Mouse (Mus musculus) cortical plate, adult 2 months (tissue): ENCODE measurements around the gene N4bp2l1. TPM values are rescaled to one million over a fixed set of nuclear protein-coding genes. Genes with fewer than 3 reads are reported as not detected.

Source experiments
- H3K27ac ChIP-seq: fragments of 200-500 bp; 2 replicates; pipeline ENCODE4 v1.5.1; 2012; ENCODE audit warnings: low read length, control low read depth, inconsistent platforms; ENCODE audit not compliant: insufficient read depth
- H3K4me1 ChIP-seq: fragments of 200-500 bp; 2 replicates; pipeline ENCODE4 v1.6.1; 2011; ENCODE audit warnings: low read length; ENCODE audit not compliant: control insufficient read depth, insufficient read depth
- H3K4me3 ChIP-seq: fragments of 200-500 bp; 2 replicates; pipeline ENCODE4 v1.5.1; 2011; ENCODE audit warnings: mild to moderate bottlenecking, low read length, control low read depth; ENCODE audit not compliant: insufficient read depth
- CTCF ChIP-seq: fragments of 200-500 bp; IDR thresholded peaks from 2 replicates; pipeline ENCODE4 v1.5.1; 2011; ENCODE audit warnings: mild to moderate bottlenecking, control low read depth, low read length; ENCODE audit not compliant: insufficient read depth; ENCODE audit errors: extremely low read depth
- POLR2A ChIP-seq: fragments of 200-500 bp; IDR thresholded peaks from 2 replicates; pipeline ENCODE4 v1.6.1; 2011; ENCODE audit warnings: mild to moderate bottlenecking, low read length, control low read depth; ENCODE audit not compliant: insufficient read depth; ENCODE audit errors: extremely low read depth
- polyA plus RNA-seq: library from polyadenylated mRNA; depleted of rRNA; stranded (reverse); fragments of >200 nt; gene quantifications from 2 replicates; pipeline ENCODE4 v1.2.3, GENCODE M21; 2012

Gene N4bp2l1
- polyA plus RNA-seq, 1 experiment: 57.1 TPM

- H3K27ac ChIP-seq: no peak overlapping the region
- no peak overlapping the region for H3K4me3 ChIP-seq
- no peaks in the 10 kb centered on the region for H3K4me1 ChIP-seq
- TF ChIP-seq CTCF (no peak), POLR2A (no peak)
These were observed 22.1 kb downstream of the N4bp2l1 start for GRCm38 (mm10) chr5:150574885-150575284.

GRCm38 (mm10) chr5:150574403-150574802 lies 22.6 kb downstream of the N4bp2l1 start:
- TF ChIP-seq CTCF: no peak
- no peak for TF ChIP-seq POLR2A
- H3K27ac ChIP-seq: no peak overlapping the region
- H3K4me3 ChIP-seq: no peak overlapping the region
- H3K4me1 ChIP-seq: no peaks in the 10 kb centered on the region

- TF ChIP-seq POLR2A: no peak
- TF ChIP-seq CTCF: no peak
- H3K27ac ChIP-seq: no peak overlapping the region
- peaks cover 8% of the 10 kb centered on the region for H3K4me1 ChIP-seq
- no peak overlapping the region for H3K4me3 ChIP-seq
These were observed 26.3 kb downstream of the N4bp2l1 start for GRCm38 (mm10) chr5:150570496-150571219.

GRCm38 (mm10) chr5:150566971-150567370 lies 30.0 kb downstream of the N4bp2l1 start:
- TF ChIP-seq CTCF: no peak
- no peak for TF ChIP-seq POLR2A
- Histone ChIP-seq H3K4me3 (no peak overlapping the region), H3K27ac (no peak overlapping the region), H3K4me1 (peaks cover 10% of the 10 kb centered on the region)

- Histone ChIP-seq H3K4me1 (peaks cover 10% of the 10 kb centered on the region), H3K4me3 (no peak overlapping the region), H3K27ac (peak overlapping the region; percentile 75)
- TF ChIP-seq POLR2A (no peak; the same call in 1 of the 2 replicates), CTCF (no peak)
These were observed 30.8 kb downstream of the N4bp2l1 start for GRCm38 (mm10) chr5:150566226-150566625.

GRCm38 (mm10) chr5:150564426-150564825 lies 32.6 kb downstream of the N4bp2l1 start:
- Histone ChIP-seq H3K27ac (no peak overlapping the region), H3K4me3 (no peak overlapping the region)
- TF ChIP-seq POLR2A (no peak), CTCF (no peak)

GRCm38 (mm10) chr5:150561783-150562182 lies 35.2 kb downstream of the N4bp2l1 start:
- Histone ChIP-seq H3K4me1 (peaks cover 8% of the 10 kb centered on the region), H3K4me3 (no peak overlapping the region)
- TF ChIP-seq POLR2A: no peak
- no peak for TF ChIP-seq CTCF

More at GRCm38 (mm10) chr5:150564426-150564825, 32.6 kb downstream of the N4bp2l1 start:
- H3K4me1 ChIP-seq: peaks cover 10% of the 10 kb centered on the region

GRCm38 (mm10) chr5:150561376-150561775 lies 35.6 kb downstream of the N4bp2l1 start:
- peaks cover 6% of the 10 kb centered on the region for H3K4me1 ChIP-seq
- H3K4me3 ChIP-seq: no peak overlapping the region
- TF ChIP-seq POLR2A: no peak
- no peak for TF ChIP-seq CTCF
- H3K27ac ChIP-seq: no peak overlapping the region

More at GRCm38 (mm10) chr5:150561783-150562182, 35.2 kb downstream of the N4bp2l1 start:
- H3K27ac ChIP-seq: no peak overlapping the region

- Histone ChIP-seq H3K27ac (no peak overlapping the region), H3K4me3 (no peak overlapping the region), H3K4me1 (peaks cover 3% of the 10 kb centered on the region)
- TF ChIP-seq POLR2A: no peak
- TF ChIP-seq CTCF: no peak
These were observed 36.1 kb downstream of the N4bp2l1 start for GRCm38 (mm10) chr5:150560851-150561250.

- no peak overlapping the region for H3K4me3 ChIP-seq
- TF ChIP-seq POLR2A: no peak
- no peak for TF ChIP-seq CTCF
- H3K4me1 ChIP-seq: no peaks in the 10 kb centered on the region
- no peak overlapping the region for H3K27ac ChIP-seq
These were observed 37.4 kb downstream of the N4bp2l1 start for GRCm38 (mm10) chr5:150559519-150560103.
